Mouse (Mus musculus) neural tube, embryonic 11.5 days (tissue): ENCODE measurements at regions not wholly inside any gene's neighbourhood (a gene's known extent, or its start where the extent isn't known, plus 50 kb on each side); places are given as distances from the start of the nearest gene placed in this dataset.

Experiments used
- ATAC-seq: fragments of 200-750 bp; cut with Nextera tagmentation; 2 replicates; pipeline ENCODE4 v1.8.0; 2017; ENCODE audit warnings: moderate number of reproducible peaks, mild to moderate bottlenecking, moderate TSS enrichment, moderate library complexity; ENCODE audit not compliant: insufficient read depth, low FRiP score, low TSS enrichment
- DNase-seq: peaks from one replicate; pipeline ENCODE4 v3.0.0-alpha.2; 2015; ENCODE audit warnings: low spot score
- H3K27ac ChIP-seq: fragments of 300-500 bp; sonication (generic); 2 replicates; pipeline ENCODE4 v1.5.1; 2014; ENCODE audit warnings: low read depth, mild to moderate bottlenecking, low read length
- H3K27me3 ChIP-seq: fragments of 300-500 bp; sonication (generic); 2 replicates; pipeline ENCODE4 v1.6.1; 2014; ENCODE audit warnings: mild to moderate bottlenecking, low read length, mixed read lengths; ENCODE audit not compliant: control insufficient read depth, insufficient read depth
- H3K36me3 ChIP-seq: fragments of 300-500 bp; sonication (generic); 2 replicates; pipeline ENCODE4 v1.6.1; 2014; ENCODE audit warnings: mild to moderate bottlenecking, low read length, moderate library complexity, mixed read lengths; ENCODE audit not compliant: control insufficient read depth, insufficient read depth
- H3K4me1 ChIP-seq: fragments of 300-500 bp; sonication (generic); 2 replicates; pipeline ENCODE4 v1.6.1; 2014; ENCODE audit warnings: low read length, mixed read lengths; ENCODE audit not compliant: control insufficient read depth, insufficient read depth
- H3K4me2 ChIP-seq: fragments of 300-500 bp; sonication (generic); 2 replicates; pipeline ENCODE4 v1.6.1; 2014; ENCODE audit warnings: low read depth, mild to moderate bottlenecking, moderate library complexity
- H3K4me3 ChIP-seq: fragments of 300-500 bp; sonication (generic); 2 replicates; pipeline ENCODE4 v1.5.1; 2014; ENCODE audit warnings: low read depth, low read length
- H3K9ac ChIP-seq: fragments of 300-500 bp; sonication (generic); 2 replicates; pipeline ENCODE4 v1.6.1; 2014; ENCODE audit warnings: mild to moderate bottlenecking, low read length
- H3K9me3 ChIP-seq: fragments of 300-500 bp; sonication (generic); 2 replicates; pipeline ENCODE4 v1.6.1; 2016; ENCODE audit warnings: low read length; ENCODE audit not compliant: control insufficient read depth
- WGBS: fragments of 180-500 bp; shearing (Covaris S2); extraction: QIAGEN DNeasy Blood & Tissue Kit; methylation state at CpG from one replicate; pipeline ENCODE4 v1.1.7; 2014; 5-methylcytosine and 5-hydroxymethylcytosine counted together

- WGBS, result 64% methylated on average over 9 of the region's 9 CpGs
- ATAC-seq, result no peak
- Histone ChIP-seq H3K9ac (no peak overlapping the region), H3K4me2 (no peak overlapping the region), H3K27ac (no peak overlapping the region), H3K4me1 (peaks cover 9% of the 10 kb centered on the region), H3K4me3 (no peak overlapping the region), H3K9me3 (no peaks in the 10 kb centered on the region), H3K27me3 (no peaks in the 10 kb centered on the region), H3K36me3 (no peaks in the 10 kb centered on the region)
- DNase-seq, result no peak
Observed at GRCm38 (mm10) chr8:26501196-26501813, 382.0 kb downstream of the Gm45692 start.

GRCm38 (mm10) chr8:26501814-26502572 is 382.7 kb downstream of the Gm45692 start:
- H3K4me2 ChIP-seq, result no peak overlapping the region
- H3K4me1 ChIP-seq, result peaks cover 9% of the 10 kb centered on the region
- WGBS, result 41% methylated on average over 11 of the region's 11 CpGs
- ATAC-seq (no peak), DNase-seq (no peak)
- no peaks in the 10 kb centered on the region for H3K27me3 ChIP-seq
- H3K9me3 ChIP-seq, result no peaks in the 10 kb centered on the region
- H3K36me3 ChIP-seq, result no peaks in the 10 kb centered on the region
- H3K27ac ChIP-seq, result no peak overlapping the region
- H3K4me3 ChIP-seq, result no peak overlapping the region
- H3K9ac ChIP-seq, result no peak overlapping the region

- Histone ChIP-seq H3K27ac (no peak overlapping the region), H3K9me3 (no peaks in the 10 kb centered on the region), H3K4me1 (peaks cover 11% of the 10 kb centered on the region), H3K4me2 (no peak overlapping the region), H3K4me3 (no peak overlapping the region), H3K36me3 (no peaks in the 10 kb centered on the region), H3K27me3 (no peaks in the 10 kb centered on the region), H3K9ac (no peak overlapping the region)
- WGBS, result 58% methylated on average over 4 of the region's 4 CpGs
- no peak for ATAC-seq
- no peak for DNase-seq
Observed at GRCm38 (mm10) chr8:26502772-26503171, 383.4 kb downstream of the Gm45692 start.

GRCm38 (mm10) chr8:26503918-26504317 is 384.6 kb downstream of the Gm45692 start:
- Histone ChIP-seq H3K4me2 (no peak overlapping the region), H3K27ac (no peak overlapping the region), H3K9ac (no peak overlapping the region), H3K4me3 (no peak overlapping the region), H3K9me3 (no peaks in the 10 kb centered on the region), H3K27me3 (no peaks in the 10 kb centered on the region), H3K4me1 (peaks cover 19% of the 10 kb centered on the region), H3K36me3 (no peaks in the 10 kb centered on the region)
- 51% methylated on average over 4 of the region's 4 CpGs for WGBS
- ATAC-seq (no peak), DNase-seq (no peak)

- Histone ChIP-seq H3K36me3 (no peaks in the 10 kb centered on the region), H3K9me3 (no peaks in the 10 kb centered on the region), H3K27ac (no peak overlapping the region), H3K27me3 (no peaks in the 10 kb centered on the region), H3K4me1 (peaks cover 19% of the 10 kb centered on the region), H3K4me2 (no peak overlapping the region), H3K4me3 (no peak overlapping the region), H3K9ac (no peak overlapping the region)
- no peak for ATAC-seq
- DNase-seq, result peak; percentile 63
- WGBS, result 56% methylated on average over 16 of the region's 16 CpGs
Observed at GRCm38 (mm10) chr8:26504319-26505035, 385.1 kb downstream of the Gm45692 start.

- Histone ChIP-seq H3K4me1 (peaks cover 16% of the 10 kb centered on the region), H3K27me3 (no peaks in the 10 kb centered on the region), H3K36me3 (no peaks in the 10 kb centered on the region), H3K4me2 (no peak overlapping the region), H3K9me3 (no peaks in the 10 kb centered on the region), H3K4me3 (no peak overlapping the region), H3K9ac (no peak overlapping the region), H3K27ac (no peak overlapping the region)
- ATAC-seq (peak; percentile 73; the same call in 1 of the 2 replicates), DNase-seq (peak; percentile 49)
- 12% methylated on average over 12 of the region's 12 CpGs for WGBS
Observed at GRCm38 (mm10) chr8:26507611-26508070, 388.3 kb downstream of the Gm45692 start.

GRCm38 (mm10) chr8:26509254-26509653 is 389.9 kb downstream of the Gm45692 start:
- no peak overlapping the region for H3K27ac ChIP-seq
- DNase-seq, result no peak
- 88% methylated on average over 3 of the region's 3 CpGs for WGBS
- no peak overlapping the region for H3K9ac ChIP-seq
- no peaks in the 10 kb centered on the region for H3K36me3 ChIP-seq
- no peaks in the 10 kb centered on the region for H3K27me3 ChIP-seq
- peaks cover 13% of the 10 kb centered on the region for H3K4me1 ChIP-seq
- ATAC-seq, result no peak
- no peak overlapping the region for H3K4me2 ChIP-seq
- no peaks in the 10 kb centered on the region for H3K9me3 ChIP-seq
- no peak overlapping the region for H3K4me3 ChIP-seq

GRCm38 (mm10) chr8:26513001-26513400 is 393.7 kb downstream of the Gm45692 start:
- no peaks in the 10 kb centered on the region for H3K9me3 ChIP-seq
- no peak overlapping the region for H3K9ac ChIP-seq
- 84% methylated on average over 7 of the region's 7 CpGs for WGBS
- no peak overlapping the region for H3K4me2 ChIP-seq
- ATAC-seq (no peak), DNase-seq (no peak)
- no peaks in the 10 kb centered on the region for H3K27me3 ChIP-seq
- peaks cover 6% of the 10 kb centered on the region for H3K4me1 ChIP-seq
- no peaks in the 10 kb centered on the region for H3K36me3 ChIP-seq
- H3K27ac ChIP-seq, result no peak overlapping the region
- no peak overlapping the region for H3K4me3 ChIP-seq
